Mouse (Mus musculus) small intestine, adult 2 months (tissue): Measurements from ENCODE around the gene Slc9b2.

ENCODE experiments used
- CTCF ChIP-seq: fragments of 200-500 bp; IDR thresholded peaks from 2 replicates; pipeline ENCODE4 v1.5.1; 2012; ENCODE audit warnings: low read depth, mild to moderate bottlenecking, control low read depth, inconsistent platforms, low read length, moderate library complexity, mixed read lengths; ENCODE audit not compliant: insufficient replicate concordance, insufficient read length; ENCODE audit errors: extremely low read depth
- POLR2A ChIP-seq: fragments of 200-500 bp; IDR thresholded peaks from 2 replicates; pipeline ENCODE4 v1.6.1; 2012; ENCODE audit warnings: low read depth, mild to moderate bottlenecking, control low read depth, inconsistent platforms, low read length, moderate library complexity

GRCm38 (mm10) chr3:135351857-135352256 is 44.4 kb downstream of the Slc9b2 start:
- no peak for TF ChIP-seq CTCF
- no peak for TF ChIP-seq POLR2A
